Mouse (Mus musculus): Measurements from ENCODE around the gene Tmem79.
"Not testable (repeated sequence)": the region's sequence is repeated elsewhere in the genome, so short reads cannot be mapped to it uniquely, and the experiment has no call there.

Tmem79 gene

DNA sequence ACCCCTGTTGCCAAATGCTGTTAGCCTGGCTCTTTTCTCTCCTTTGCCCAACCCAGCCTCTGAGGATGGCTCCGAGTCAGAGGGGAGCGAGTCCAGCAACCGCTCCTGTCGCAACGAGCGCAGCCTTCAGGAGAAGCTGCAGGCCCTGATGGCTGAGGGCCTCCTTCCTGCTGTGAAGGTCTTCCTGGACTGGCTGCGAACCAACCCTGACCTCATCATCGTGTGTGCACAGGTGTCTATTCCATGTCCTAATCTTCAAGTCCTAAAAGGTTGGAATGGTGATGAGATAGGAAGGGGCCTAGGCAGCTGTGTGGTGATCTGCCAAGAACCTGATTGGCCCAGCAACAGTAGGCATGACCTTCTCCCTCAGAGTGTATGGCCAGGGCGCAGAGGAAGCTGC, 17.0 kb upstream of the Tmem79 start:
- no peak for DNase-seq

DNA sequence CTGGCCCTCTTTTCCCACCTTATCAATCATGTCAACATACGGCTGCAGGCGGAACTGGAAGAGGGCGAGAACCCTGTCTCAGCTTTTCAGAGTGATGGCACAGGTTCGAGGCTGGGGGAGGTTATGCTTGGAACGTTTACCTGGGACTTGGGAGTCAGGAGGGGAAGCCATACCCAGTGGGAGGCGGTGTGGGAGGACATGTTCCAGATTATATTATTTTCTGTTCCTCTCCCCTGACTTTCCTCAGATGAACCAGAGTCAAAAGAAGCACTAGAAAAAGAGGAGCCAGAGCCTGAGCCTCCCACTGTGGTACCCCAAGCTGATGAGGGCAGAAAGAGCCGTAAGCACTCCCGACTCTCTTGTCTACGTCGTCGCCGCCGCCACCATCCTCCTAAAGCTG, 14.8 kb upstream of the Tmem79 start:
- peak; percentile 49 for DNase-seq

DNA sequence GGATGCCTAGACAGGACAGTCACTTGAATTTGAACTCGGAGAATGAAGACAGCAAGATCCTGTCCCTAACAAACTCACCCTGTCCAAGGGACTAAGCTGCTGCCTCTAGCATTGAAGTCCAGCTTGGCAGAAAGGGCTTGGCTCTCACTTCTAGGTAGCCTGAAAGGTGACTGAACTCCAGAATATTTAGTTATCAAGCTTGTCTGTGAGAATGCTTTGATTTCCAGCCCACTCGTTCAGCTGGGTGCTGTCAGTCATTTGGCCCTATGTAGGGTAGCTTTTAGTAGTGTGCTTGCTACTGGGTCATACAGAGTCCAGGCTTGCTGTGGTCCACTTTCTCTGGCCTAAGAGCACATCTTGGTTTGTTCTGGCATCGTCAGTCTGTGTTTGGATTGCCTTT, 3.1 kb upstream of the Tmem79 start:
- no peak for DNase-seq

DNA sequence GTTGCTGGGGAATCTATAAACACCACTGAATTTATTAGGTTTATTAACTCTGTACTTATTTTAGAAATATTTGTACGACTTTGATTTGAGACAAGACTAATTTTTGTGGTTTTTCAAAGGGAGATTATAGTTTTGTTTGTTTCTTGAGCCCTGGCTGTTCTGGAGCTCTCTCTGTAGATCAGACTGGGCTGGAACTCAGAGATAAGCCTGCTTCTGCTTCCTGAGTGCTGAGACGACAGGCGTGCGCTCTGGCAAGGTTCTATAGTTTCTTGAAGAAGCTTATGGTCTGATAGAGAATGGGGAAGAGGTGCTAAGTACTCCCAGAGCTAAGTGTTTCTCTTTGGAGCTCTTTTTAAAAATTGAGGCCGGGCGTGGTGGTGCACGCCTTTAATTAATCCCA, 2.4 kb upstream of the Tmem79 start:
- DNase-seq, result no peak

DNA sequence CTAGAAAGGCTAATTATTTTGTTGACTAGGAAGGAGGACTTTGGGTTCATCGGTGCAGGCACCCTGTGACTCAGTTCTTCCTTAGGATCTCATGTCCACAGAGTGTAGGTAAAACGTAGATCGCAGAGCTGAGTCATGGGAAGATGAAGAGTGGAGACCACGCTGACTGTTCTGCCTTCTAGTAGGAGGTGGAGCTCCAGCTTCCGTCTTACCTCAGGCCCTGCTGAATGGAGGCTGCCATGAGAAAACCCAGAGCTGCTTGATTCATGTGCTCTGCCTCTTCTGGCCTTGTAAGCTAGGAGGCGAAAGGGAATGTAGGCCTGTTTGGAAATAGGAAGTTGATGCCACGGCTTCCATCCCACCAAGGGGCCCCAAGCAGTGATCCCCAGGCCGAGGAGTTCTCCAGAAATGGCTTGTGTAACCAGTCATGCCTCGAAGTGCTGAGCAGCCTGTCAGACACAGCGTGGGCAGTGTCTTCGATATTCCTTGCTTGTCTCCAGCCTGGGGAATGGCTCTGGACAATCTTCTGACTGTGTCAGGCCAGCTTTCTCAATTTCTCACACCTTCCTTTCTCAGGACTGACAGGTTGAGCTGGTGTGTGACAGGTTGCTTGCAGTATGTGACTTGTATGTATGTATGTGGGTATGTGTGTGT, 1.5 kb upstream of the Tmem79 start:
- peak; percentile 57 for DNase-seq

DNA sequence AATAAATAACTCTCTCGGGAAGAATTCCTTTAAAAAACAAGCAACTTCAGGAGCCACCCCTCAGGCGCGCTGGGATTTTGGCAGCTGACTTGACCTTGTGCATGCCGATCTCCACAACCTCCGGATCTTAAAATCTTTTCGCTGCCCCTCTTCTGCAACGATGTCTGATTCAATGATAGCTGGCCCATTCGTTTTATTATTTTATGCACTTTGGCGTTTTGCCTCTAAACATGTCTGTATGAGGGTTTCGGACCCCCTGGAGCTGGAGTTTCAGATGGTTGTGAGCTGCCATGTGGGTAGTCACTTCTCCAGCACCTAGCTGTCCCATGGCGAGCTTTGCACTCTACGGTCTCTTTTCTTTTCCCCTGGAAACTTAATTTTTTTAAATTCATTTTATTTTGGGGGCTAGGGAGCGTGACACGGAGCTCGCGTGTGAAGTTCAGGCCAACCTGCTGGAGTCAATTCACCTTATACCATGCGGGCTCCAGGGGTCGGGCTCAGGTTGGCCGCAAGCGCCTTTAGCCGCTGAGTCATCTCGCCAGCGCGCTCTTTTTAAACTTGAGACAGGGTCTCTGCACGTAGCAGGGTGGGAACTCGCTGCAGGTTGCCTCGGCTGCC, 403 bp downstream of the Tmem79 start:
- DNase-seq, result no peak

DNA sequence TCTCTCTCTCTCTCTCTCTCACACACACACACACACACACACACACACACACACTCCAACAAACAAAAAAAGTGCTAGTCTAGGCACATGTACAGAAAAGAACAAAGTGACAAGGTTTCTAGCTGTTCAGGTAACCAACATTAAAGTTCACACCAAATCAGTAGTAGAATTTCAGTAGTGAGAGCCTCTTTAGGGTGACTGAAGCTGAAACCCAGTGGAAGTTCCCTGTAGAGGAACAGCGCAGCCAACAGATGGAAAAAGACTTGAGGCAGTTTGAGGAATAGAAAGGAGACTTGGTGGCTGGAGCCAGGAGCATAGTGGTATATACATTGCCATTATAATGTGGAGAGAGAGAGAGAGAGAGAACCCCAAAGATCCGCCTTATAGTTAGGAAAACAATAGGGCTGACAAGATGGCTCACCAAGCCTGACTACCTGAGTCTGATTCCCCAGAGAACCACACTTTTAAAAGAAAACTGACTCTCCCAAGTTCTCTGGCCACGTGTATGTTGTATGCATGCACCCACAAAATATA, 979 bp downstream of the Tmem79 start:
- no peak for DNase-seq

DNA sequence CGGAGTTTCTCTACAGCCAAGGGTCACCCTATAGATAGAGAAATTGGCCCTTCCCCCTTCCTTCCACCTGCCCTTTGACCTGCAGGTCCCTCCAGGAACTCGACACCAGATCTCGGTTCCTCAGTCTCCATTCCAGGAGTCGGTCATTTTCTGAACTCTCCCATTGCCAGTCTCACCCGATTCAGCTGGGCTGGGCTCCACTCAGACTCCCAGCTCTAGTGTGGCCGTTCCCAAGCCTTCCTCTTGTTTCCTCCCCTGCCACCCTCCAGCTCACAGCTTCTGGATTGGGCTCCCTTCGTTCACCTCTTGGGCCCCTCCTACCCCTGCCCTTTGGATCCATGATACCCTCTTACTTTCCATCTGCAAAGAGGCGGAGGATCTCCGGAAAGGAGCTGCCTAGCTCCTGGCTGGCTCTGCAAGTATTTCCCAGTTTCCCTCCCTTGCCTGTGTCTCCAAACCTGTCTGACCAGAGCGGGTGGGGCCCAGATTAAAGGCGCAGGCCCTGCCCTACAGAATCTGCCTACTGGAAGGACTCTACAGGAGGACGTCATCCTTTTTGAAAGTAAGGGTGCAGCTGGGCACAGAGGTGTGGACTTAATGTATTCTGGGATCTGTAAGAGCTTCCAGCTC, 1.8 kb downstream of the Tmem79 start:
- DNase-seq, result no peak

DNA sequence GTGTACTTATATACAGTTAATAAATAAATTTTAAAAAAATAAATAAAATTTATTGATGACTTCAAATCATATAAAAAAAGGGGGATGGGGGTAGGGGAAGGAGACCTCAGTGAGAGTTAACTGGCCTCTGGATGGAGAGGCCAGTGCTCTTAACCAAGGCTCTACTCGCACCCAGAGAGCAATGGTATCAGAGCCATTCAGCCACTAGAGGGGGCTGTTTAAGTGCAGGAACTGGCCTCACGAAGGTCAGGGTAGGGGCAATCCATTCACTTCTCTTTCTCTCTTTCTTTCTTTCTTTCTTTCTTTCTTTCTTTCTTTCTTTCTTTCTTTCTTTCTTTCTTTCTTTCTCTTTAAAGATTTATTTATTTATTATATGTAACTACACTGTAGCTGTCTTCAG, 4.7 kb downstream of the Tmem79 start:
- DNase-seq, result no peak

DNA sequence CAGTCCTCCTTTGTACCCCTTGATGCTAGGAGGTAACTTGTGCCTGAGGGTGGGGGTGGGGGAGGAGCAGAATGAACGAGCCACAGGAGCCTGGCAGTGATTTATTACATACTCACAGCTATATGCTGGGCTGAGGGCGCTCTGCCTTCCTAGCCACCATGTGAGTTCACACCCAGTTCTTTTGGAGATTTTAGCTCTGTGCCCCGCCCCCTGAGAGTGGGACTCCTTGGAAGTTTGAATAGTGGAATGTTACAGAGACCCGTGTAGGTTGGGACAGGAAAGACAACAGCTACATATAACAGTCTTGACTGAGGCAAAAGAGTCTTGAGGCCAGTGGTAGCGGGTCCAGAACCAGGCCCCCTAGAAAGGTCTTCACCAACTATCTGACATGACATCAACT, 7.0 kb downstream of the Tmem79 start:
- DNase-seq, result no peak

DNA sequence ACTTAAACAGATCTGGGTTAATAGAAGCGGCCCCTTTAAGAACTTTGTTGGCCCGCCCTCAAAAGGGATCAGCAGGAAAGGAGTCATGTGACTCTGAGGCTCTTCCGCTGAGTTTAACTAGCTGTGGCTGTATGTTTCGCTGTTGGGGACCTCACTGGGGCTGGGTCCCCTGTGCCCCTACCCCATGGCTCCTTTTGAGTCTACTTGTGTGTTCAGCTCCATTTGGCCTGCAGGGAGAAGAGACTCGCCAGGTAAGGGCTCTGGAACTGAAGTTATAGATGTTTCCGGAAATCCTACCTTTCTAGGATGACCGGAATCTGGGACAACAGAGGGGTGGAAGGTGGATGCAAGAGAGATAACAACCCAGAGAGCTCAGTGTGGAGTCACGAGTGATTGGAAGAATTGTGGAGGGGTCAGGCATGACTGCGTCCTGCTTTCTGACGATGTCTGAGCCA, 11.0 kb downstream of the Tmem79 start, which contains the start of gene Glmp:
TSS of gene Glmp (plus strand) at position 73 of the 455 bp plus-strand sequence.
- peak; percentile 66 for DNase-seq

DNA sequence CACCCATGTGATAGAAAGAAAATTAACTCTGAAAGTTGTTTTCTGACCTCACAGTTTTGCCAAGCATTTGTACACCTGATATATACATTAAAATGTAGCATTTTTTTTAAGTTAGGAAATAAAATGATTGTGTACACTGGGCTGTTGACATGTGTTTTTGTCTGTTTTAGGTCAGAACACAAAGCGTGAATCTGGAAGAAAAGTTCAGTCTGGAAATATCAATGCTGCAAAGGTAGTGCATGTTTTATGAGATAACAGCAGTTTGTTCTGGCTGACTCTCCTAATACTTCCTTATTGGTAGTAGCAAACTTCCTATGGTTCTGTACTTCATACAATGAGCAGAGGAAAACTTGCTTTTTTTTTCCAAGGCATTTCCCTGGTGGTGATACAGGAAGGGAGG, 36.8 kb downstream of the Tmem79 start:
- no peak for DNase-seq

DNA sequence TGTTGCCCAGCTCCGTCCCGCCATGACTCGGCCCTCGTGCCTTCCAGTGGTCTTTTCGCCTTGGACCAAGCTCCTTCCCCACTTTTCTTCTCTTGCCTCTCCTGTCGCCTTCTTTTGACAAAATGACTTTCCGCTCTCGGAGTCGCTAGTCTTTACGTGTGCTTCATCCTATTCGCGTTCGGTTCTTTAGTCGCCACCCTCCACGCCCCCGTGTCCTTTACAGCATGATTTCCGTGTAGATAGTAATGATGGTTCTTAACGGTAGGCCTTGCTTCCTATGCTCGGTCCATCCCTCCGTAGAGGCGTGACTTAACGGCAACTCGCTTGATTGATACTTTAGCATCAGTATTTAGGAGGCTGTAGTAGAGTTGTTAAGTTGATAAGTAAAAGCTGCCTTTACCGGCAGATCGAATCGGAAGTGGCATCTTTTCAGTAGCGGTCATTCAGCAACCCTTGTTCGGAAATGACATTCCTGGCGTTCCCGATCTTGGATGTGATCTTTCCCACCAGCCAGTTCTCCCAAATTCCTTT, 38.6 kb downstream of the Tmem79 start:
- peak; percentile 46 for DNase-seq

DNA sequence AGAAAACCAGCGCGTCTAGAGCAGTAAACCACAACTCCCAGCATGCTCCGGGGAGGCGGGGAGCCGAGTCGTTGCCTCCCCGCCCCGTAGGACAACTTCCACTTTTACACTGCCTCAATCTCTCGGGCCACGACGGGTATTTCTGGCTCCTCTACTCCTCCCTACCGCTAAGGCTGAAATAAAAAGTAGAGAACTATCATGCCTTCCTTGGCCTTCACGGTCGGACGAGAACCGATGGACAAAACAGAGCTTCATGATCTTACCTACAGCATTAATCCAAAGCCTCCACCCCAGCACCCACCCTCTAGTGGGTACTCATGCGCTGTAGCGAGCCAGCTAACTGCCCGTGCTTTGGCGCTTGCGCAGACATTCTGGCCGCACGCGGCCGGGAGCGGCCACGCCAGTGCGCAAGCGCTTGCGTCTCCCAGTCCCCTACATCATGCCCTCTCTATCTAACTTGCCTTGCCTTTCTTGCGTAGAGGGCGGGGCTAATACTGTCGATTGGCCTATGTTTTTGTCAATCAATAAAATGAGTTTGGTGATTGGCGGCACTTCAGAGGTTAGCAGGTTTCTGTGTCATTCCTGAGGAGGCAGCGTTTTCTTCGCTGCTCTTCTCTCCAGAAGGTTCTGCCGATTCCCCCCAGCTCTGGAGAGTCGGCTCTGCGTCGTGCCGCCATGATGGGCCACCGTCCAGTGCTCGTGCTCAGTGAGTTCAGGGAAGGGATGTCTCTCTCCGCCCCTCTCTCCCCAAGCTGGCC, 39.2 kb downstream of the Tmem79 start, which contains the start of the genes Tsacc and Cct3:
TSS of gene Tsacc (minus strand) at position 439 of the 758 bp plus-strand sequence.
TSS of gene Cct3 (plus strand) at position 556 of the 758 bp plus-strand sequence.
- peak; percentile 98 for DNase-seq

DNA sequence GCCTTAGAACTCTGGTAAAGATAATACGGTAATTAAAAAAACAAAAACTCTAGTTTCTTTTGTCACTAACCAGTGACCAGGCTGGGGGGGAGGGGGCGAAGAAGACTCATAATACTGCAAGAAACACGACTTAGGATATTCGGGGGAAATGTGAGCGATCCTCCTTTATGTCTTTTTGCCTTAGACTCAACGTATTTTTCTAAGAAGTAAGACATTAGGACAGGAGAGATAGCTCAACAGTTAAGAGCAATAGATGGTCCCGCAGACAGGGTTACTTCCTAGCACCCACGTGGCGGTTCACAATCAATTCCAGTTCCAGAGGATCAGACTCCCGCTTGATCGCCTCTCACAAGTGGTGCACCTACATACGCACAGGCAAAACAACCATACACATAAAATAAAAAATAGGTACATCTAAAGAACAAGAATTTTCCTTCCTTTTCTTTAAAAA, 39.8 kb downstream of the Tmem79 start:
- no peak for DNase-seq

DNA sequence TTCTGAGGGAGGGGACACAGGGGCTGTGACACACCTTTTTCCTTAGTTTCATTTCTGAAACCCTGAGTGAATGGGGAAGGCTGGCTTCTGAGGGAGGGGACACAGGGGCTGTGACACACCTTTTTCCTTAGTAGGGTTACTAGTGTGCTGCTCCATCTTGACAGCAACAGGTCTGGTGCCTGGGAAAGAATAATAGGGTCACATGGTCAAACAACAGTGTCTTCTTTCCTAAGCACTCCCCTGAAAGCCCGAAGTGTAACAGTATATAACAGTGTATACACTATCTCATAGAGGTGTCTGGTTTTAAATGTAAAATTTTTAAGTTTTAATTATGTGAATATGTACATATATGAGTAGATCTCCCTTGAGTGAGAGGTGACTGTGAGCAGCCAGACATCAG, 40.7 kb downstream of the Tmem79 start:
- not testable (repeated sequence) for DNase-seq

DNA sequence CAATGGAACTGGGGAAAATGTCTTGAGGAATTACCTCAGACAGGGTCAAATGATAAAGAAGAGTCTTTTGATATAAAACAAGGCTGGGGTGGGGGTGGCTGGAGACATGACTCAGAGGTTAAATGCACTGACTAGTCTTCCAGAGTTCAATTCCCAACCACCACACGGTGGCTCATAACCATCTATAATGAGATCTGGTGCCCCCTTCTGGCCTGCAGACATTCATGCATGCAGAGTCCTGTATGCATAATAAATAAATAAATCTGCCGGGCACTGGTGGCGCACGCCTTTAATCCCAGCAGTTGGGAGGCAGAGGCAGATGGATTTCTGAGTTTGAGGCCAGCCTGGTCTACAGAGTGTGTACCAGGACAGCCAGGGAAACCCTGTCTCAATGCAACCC, 44.0 kb downstream of the Tmem79 start:
- no peak for DNase-seq

DNA sequence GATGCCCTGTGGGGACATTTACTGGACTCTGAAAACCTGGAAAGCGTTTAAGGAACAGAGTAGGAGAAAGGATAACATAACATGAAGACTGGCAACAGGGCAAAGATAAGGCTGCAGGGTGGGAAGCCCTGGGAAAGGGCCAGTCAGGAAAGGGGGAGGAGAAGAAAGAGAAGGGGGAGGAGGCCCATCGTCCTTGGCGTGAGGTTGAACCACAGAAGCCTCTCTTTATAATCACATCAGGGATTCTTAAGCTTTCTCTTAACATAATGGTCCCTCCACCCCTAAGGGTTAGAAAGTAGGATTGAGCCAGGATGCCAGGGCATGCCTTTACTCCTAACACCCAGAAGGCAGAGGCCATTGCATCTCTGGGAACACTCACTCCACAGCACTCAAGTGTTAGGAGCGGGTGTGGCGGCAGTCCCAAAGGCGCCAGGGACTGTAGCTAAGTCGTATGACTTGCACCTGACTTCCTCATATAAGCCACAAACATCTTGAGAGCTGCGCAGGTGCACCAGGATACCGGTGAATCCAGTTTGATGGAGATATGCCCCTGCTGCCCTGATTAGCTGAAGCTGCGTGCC, 47.7 kb downstream of the Tmem79 start:
- not testable (repeated sequence) for DNase-seq

DNA sequence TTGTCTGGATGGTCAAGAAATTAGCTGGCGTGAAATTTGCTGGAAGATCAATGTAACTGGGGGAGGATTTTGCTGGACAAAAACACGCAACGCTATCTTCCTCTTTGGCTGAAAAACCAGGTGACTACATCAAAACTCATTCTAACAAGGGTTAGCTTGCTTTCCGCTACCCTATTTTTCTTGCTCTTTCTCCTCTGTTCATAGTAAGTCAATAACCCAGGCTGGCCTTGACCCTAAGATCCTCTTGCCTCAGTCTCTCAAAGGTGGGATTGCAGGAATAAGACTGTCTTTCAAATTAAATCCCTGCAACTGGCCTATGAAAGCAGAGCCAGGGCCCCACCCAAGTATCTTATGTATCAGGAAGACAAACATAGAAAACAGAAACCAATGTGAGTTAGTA, 48.8 kb downstream of the Tmem79 start, which contains the start of gene Gm38392:
TSS of gene Gm38392 (minus strand) at position 101 of the 400 bp plus-strand sequence.
- no peak for DNase-seq

DNA sequence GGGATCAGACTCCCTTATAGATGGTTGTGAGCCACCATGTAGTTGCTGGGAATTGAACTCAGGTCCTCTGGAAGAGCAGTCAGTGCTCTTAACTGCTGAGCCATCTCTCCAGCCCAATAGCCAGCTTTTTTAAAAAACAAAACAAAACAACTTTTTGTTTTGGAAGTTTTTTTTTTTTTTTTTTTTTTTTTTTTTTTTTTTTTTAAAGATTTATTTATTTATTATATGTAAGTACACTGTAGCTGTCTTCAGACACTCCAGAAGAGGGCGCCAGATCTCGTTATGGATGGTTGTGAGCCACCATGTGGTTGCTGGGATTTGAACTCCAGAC, 50.4 kb downstream of the Tmem79 start:
- not testable (repeated sequence) for DNase-seq

DNA sequence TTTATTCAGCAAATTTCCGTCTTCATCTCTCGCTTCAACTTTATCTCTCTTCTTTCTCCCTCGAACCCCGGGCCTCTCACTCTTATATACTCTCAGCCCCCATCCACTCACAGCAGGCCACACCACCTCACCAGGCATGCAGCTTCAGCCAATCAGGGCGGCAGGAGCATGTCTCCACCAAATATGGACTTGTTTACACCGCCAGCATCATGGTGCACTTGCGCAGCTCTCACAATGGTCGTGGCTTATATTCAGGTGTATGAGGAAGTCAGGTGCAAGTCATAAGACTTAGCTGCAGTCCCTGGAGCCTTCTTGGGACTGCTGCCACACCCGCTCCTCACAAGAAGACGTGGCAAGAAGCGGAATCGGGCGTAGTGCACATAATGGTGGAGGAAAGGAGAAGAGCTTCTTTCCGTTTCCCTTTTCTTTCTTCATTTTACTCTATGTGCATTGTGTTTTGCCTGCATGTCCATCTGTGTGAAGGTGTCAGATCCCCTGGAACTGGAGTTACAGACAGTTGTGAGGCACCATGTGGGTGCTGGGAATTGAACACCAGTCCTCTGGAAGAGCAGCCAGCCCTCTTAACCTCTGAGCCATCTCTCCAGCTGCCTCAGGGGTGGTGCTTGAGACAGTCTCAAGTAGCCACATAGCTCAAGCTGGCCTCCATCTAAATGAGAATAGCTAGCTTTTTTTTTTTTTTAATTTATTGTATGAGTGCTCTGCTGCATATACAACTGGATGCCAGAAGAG, 51.0 kb downstream of the Tmem79 start:
- not testable (repeated sequence) for DNase-seq
